Mouse (Mus musculus) adrenal gland, adult 18-20 months (tissue): ENCODE measurements around the gene Slc25a28. TPM values are rescaled to one million over a fixed set of nuclear protein-coding genes. Genes with fewer than 3 reads are reported as not detected.

ENCODE experiments used
- DNase-seq, 2 experiments: peaks; one replicate each; pipeline ENCODE4 v3.0.0; 2021 to 2022; ENCODE audit warnings: low spot score in 2 of 2
- total RNA-seq, 2 experiments: library from RNA; stranded (reverse); gene quantifications; 1 replicate in 1 of 2; 2 replicates in 1 of 2; pipeline ENCODE4 v1.2.3; 2021

The Slc25a28 gene
- total RNA-seq, 2 experiments from 2014 or later = 57.5 to 78.5 TPM

GRCm38 (mm10) chr19:43645508-43645907 lies 29.2 kb downstream of the Slc25a28 start:
- no peak for DNase-seq

- DNase-seq = no peak
Measured at GRCm38 (mm10) chr19:43642843-43643242, 31.8 kb downstream of the Slc25a28 start.

GRCm38 (mm10) chr19:43641833-43642232 lies 32.8 kb downstream of the Slc25a28 start:
- no peak for DNase-seq

- peak; percentile 79 to 80 for DNase-seq
Measured at GRCm38 (mm10) chr19:43630466-43631251, 44.0 kb downstream of the Slc25a28 start.

- no peak for DNase-seq
Measured at GRCm38 (mm10) chr19:43629088-43629487, 45.6 kb downstream of the Slc25a28 start.

- no peak for DNase-seq
Measured at GRCm38 (mm10) chr19:43627345-43627744, 47.3 kb downstream of the Slc25a28 start.

- no peak for DNase-seq
Measured at GRCm38 (mm10) chr19:43626160-43626559, 48.5 kb downstream of the Slc25a28 start.

- DNase-seq = peak; percentile 45 to 46
Measured at GRCm38 (mm10) chr19:43623913-43624312, 50.8 kb downstream of the Slc25a28 start.

GRCm38 (mm10) chr19:43619916-43620479 lies 54.7 kb downstream of the Slc25a28 start:
- DNase-seq = no peak

- DNase-seq = no peak
Measured at GRCm38 (mm10) chr19:43618505-43619030, 56.1 kb downstream of the Slc25a28 start.

- no peak for DNase-seq
Measured at GRCm38 (mm10) chr19:43617761-43618349, 56.8 kb downstream of the Slc25a28 start.

GRCm38 (mm10) chr19:43616889-43617288 lies 57.8 kb downstream of the Slc25a28 start:
- DNase-seq = no peak

GRCm38 (mm10) chr19:43616415-43616861 lies 58.2 kb downstream of the Slc25a28 start:
- DNase-seq = no peak

GRCm38 (mm10) chr19:43615571-43616414 lies 58.9 kb downstream of the Slc25a28 start:
- DNase-seq = no peak

- no peak for DNase-seq
Measured at GRCm38 (mm10) chr19:43615074-43615445, 59.6 kb downstream of the Slc25a28 start.

GRCm38 (mm10) chr19:43614341-43615073 lies 60.2 kb downstream of the Slc25a28 start:
- DNase-seq = no peak
